Mouse (Mus musculus) limb, embryonic 13.5 days (tissue): ENCODE data around the gene Clint1. TPM values are rescaled to one million over a fixed set of nuclear protein-coding genes. Genes with fewer than 3 reads are reported as not detected.
A peak's percentile ranks its signal among the peaks of the same experiment; 100 is the strongest.

ENCODE experiments used
- ATAC-seq: fragments of 200-750 bp; cut with Nextera tagmentation; 2 replicates; pipeline ENCODE4 v1.8.0; 2017; ENCODE audit warnings: low read depth, moderate number of reproducible peaks, moderate TSS enrichment; ENCODE audit not compliant: low FRiP score
- H3K27ac ChIP-seq: fragments of 300-500 bp; sonication (generic); 2 replicates; pipeline ENCODE4 v1.5.1; 2015; ENCODE audit warnings: inconsistent platforms, mild to moderate bottlenecking, moderate library complexity
- H3K27me3 ChIP-seq: fragments of 300-500 bp; sonication (generic); 2 replicates; pipeline ENCODE4 v1.6.1; 2015; ENCODE audit warnings: mild to moderate bottlenecking, inconsistent platforms
- H3K36me3 ChIP-seq: fragments of 300-500 bp; sonication (generic); 2 replicates; pipeline ENCODE4 v1.6.1; 2015; ENCODE audit warnings: inconsistent platforms, mild to moderate bottlenecking, moderate library complexity
- H3K4me1 ChIP-seq: fragments of 300-500 bp; sonication (generic); 2 replicates; pipeline ENCODE4 v1.6.1; 2015; ENCODE audit warnings: inconsistent platforms
- H3K4me2 ChIP-seq: fragments of 300-500 bp; sonication (generic); replicated peaks from 2 replicates; pipeline ENCODE4 v1.6.1; 2015; ENCODE audit warnings: inconsistent platforms, mild to moderate bottlenecking, moderate library complexity
- H3K4me3 ChIP-seq: fragments of 300-500 bp; sonication (generic); 2 replicates; pipeline ENCODE4 v1.5.1; 2015; ENCODE audit warnings: moderate library complexity, mild to moderate bottlenecking, inconsistent platforms
- H3K9ac ChIP-seq: fragments of 300-500 bp; sonication (generic); 2 replicates; pipeline ENCODE4 v1.6.1; 2015; ENCODE audit warnings: mild to moderate bottlenecking, inconsistent platforms
- H3K9me3 ChIP-seq: fragments of 300-500 bp; sonication (generic); 2 replicates; pipeline ENCODE4 v1.6.1; 2016; ENCODE audit warnings: inconsistent platforms
- WGBS: fragments of 180-500 bp; shearing (Covaris S2); methylation state at CpG from one replicate; pipeline ENCODE4 v1.1.7; 2015; 5-methylcytosine and 5-hydroxymethylcytosine counted together
- polyA plus RNA-seq: library from polyadenylated mRNA; unstranded; fragments of >200 nt; fragmentation: Nextera tagmentation; extraction: Ambion mirVana; gene quantifications from 2 replicates; pipeline ENCODE4 v1.2.1, GENCODE M21; 2015

The Clint1 gene
- polyA plus RNA-seq, 1 experiment from 2014 or later = 86.7 TPM

DNA sequence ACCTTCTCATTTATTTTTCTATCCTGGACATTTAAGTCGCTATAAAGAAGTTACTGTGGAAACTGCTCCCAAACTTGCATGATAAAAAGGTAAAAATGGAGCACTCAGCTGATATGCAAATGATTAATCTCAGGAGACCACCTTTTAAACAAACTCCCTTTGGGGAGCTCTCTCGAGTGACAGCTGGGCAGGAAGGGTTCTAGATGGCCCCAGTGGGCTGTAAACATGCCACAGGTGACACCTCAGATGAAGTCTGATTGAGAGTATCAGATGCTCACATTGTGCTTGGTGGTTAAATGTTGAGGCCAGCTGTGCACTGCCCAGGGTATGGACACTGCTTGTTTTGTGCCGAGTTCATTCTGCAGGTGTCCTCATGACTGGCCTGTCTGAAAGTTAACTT is 2.0 kb upstream of the Clint1 start:
- 46% methylated on average over 3 of the region's 3 CpGs for WGBS
- Histone ChIP-seq H3K4me1 (peaks cover 37% of the 10 kb centered on the region), H3K27ac (no peak overlapping the region), H3K27me3 (peaks cover 5% of the 10 kb centered on the region; the same call in 1 of the 2 replicates), H3K9ac (no peak overlapping the region), H3K36me3 (peaks cover 7% of the 10 kb centered on the region; the same call in 1 of the 2 replicates), H3K4me3 (no peak overlapping the region), H3K9me3 (no peaks in the 10 kb centered on the region), H3K4me2 (no peak overlapping the region)
- no peak for ATAC-seq

DNA sequence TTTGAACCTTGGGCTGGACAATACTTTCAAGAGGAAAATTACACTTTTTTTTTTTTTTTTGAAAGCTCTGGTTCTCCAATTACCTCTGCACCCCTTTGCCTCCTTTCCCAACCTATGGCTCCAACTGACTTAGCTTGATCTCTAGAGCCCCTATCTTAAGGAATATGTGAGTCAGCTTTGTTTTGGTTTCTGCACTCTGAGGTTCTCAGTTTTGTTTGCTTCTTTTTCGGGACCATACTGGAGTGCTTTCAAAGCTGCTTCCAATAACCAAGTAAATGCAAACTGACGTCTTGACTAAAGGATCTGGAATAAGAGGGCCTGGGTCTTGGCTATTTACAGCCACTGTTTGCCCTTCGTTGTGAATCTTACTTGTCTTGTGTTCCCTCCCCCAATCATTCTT is 1.5 kb upstream of the Clint1 start:
- Histone ChIP-seq H3K27me3 (peaks cover 5% of the 10 kb centered on the region; the same call in 1 of the 2 replicates), H3K4me1 (peaks cover 40% of the 10 kb centered on the region), H3K9me3 (no peaks in the 10 kb centered on the region), H3K4me3 (no peak overlapping the region), H3K27ac (no peak overlapping the region), H3K4me2 (no peak overlapping the region), H3K9ac (no peak overlapping the region), H3K36me3 (peaks cover 8% of the 10 kb centered on the region; the same call in 1 of the 2 replicates)
- no peak for ATAC-seq
- WGBS = 41% methylated on average over 3 of the region's 3 CpGs

- peak overlapping the region; percentile 97 for H3K9ac ChIP-seq
- WGBS = 2% methylated on average over 55 of the region's 58 CpGs
These were observed 508 bp downstream of the Clint1 start for GRCm38 (mm10) chr11:45852124-45852994.

DNA sequence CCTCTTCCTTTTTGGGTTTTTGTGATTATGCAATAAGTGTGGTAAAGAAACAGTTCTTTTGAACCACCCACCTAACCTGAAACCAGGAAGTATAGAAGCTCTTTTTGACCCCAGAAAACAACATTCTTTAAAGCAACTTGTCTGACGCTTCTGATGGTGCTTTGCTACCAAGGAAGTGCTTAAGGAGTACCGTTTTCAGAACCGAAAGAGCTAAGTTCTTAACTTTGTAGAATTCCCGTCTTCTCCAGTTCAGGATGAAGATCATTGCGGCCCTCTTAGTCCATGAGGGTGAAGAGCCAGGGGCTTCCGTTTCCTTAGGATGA is 1.1 kb downstream of the Clint1 start:
- no peak overlapping the region for H3K27ac ChIP-seq
- no peaks in the 10 kb centered on the region for H3K9me3 ChIP-seq
- peak overlapping the region; percentile 97 for H3K9ac ChIP-seq
- H3K4me3 ChIP-seq = peak overlapping the region; percentile 96
- no peak for ATAC-seq
- 64% methylated on average over 6 of the region's 6 CpGs for WGBS
- peak overlapping the region; percentile 77 for H3K4me2 ChIP-seq
- H3K27me3 ChIP-seq = peaks cover 5% of the 10 kb centered on the region; the same call in 1 of the 2 replicates
- peaks cover 14% of the 10 kb centered on the region for H3K36me3 ChIP-seq
- H3K4me1 ChIP-seq = peaks cover 44% of the 10 kb centered on the region

More at GRCm38 (mm10) chr11:45852124-45852994, 508 bp downstream of the Clint1 start:
- H3K4me1 ChIP-seq = peaks cover 50% of the 10 kb centered on the region
- peaks cover 14% of the 10 kb centered on the region for H3K36me3 ChIP-seq
- peak overlapping the region; percentile 77 for H3K4me2 ChIP-seq
- peak overlapping the region; percentile 96 for H3K4me3 ChIP-seq
- ATAC-seq = peak; percentile 59
- H3K27ac ChIP-seq = peak overlapping the region; percentile 53; the same call in 1 of the 2 replicates
- peaks cover 5% of the 10 kb centered on the region; the same call in 1 of the 2 replicates for H3K27me3 ChIP-seq
- H3K9me3 ChIP-seq = no peaks in the 10 kb centered on the region

- Histone ChIP-seq H3K36me3 (peaks cover 16% of the 10 kb centered on the region), H3K27me3 (peaks cover 5% of the 10 kb centered on the region; the same call in 1 of the 2 replicates)
These were observed 2.1 kb downstream of the Clint1 start for GRCm38 (mm10) chr11:45853916-45854315.

DNA sequence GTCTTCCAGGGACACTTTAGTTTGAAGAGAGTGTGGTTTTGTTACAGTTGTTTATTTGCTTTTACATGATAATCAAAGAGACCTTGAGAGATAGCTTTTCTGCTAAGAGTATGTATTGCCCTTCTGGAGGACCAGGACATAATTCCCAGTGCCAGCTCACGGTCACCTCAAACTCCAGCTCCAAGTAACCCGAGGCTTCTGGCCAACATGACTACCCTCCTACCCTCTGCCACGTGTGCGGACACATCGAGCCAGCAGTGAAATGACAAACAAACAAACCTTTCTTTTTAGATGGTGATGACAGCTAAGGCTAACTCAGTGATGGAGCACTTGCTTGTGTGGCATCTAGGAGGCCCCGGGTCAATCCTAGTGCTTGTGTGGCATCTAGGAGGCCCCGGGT is 2.5 kb downstream of the Clint1 start:
- ATAC-seq = no peak

More at GRCm38 (mm10) chr11:45853916-45854315, 2.1 kb downstream of the Clint1 start:
- no peak overlapping the region; the same call in 1 of the 2 replicates for H3K4me3 ChIP-seq
- H3K27ac ChIP-seq = no peak overlapping the region
- ATAC-seq = no peak
- peak overlapping the region; percentile 77; the same call in 1 of the 2 replicates for H3K4me2 ChIP-seq
- 90% methylated on average over 2 of the region's 2 CpGs for WGBS
- no peak overlapping the region for H3K9ac ChIP-seq
- H3K9me3 ChIP-seq = no peaks in the 10 kb centered on the region
- peaks cover 35% of the 10 kb centered on the region for H3K4me1 ChIP-seq

DNA sequence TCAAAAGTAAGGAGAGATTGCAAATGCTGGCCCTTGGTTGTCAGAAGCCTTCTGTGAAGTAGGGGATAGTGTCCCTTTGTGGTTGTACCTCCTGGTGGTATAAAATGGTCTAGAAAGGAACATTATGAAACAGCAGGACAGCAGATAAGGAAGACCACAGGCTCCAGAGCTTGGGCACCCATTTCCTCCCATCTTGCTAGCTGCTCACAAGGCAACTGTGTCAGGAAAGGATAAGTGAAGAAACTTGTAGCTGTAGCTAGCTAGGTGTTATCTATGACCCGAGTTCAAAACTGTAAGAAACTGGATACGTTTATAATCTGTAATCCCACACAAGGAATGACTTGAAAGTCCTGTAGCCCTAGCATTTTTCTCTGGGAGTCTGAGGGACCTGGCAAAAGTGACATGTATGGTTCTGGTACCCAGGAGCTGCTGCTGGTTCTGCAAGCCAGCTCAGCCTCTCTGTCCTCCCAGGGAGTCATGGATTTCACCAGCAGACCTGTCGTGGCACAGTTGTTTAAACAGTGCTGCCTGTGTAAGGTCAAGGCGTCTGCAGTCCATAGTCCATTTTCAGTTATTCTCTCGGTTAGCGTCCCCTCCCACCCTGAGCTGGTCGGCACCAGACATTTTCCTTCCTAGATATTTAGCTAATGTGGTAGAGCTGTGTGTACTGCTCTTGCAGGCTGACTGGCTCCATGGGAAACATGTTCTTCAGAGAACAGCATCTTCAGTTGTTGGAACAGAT is 3.7 kb downstream of the Clint1 start:
- H3K9ac ChIP-seq = peak overlapping the region; percentile 20; the same call in 1 of the 2 replicates
- H3K4me1 ChIP-seq = peaks cover 39% of the 10 kb centered on the region
- no peak for ATAC-seq
- H3K36me3 ChIP-seq = peaks cover 23% of the 10 kb centered on the region
- H3K4me3 ChIP-seq = no peak overlapping the region
- H3K27me3 ChIP-seq = peaks cover 2% of the 10 kb centered on the region; the same call in 1 of the 2 replicates
- H3K9me3 ChIP-seq = no peaks in the 10 kb centered on the region
- no peak overlapping the region for H3K27ac ChIP-seq
- no peak overlapping the region for H3K4me2 ChIP-seq
- WGBS = 71% methylated on average over 7 of the region's 7 CpGs

More for the DNA sequence above, 2.5 kb downstream of the Clint1 start:
- H3K9ac ChIP-seq = no peak overlapping the region
- WGBS = 82% methylated on average over 7 of the region's 7 CpGs
- peaks cover 17% of the 10 kb centered on the region for H3K36me3 ChIP-seq
- H3K9me3 ChIP-seq = no peaks in the 10 kb centered on the region
- H3K4me1 ChIP-seq = peaks cover 35% of the 10 kb centered on the region
- H3K27me3 ChIP-seq = peaks cover 5% of the 10 kb centered on the region; the same call in 1 of the 2 replicates
- no peak overlapping the region for H3K27ac ChIP-seq
- H3K4me3 ChIP-seq = no peak overlapping the region
- H3K4me2 ChIP-seq = peak overlapping the region; percentile 16

- Histone ChIP-seq H3K4me1 (peaks cover 45% of the 10 kb centered on the region), H3K9me3 (no peaks in the 10 kb centered on the region), H3K36me3 (peaks cover 27% of the 10 kb centered on the region), H3K4me3 (no peak overlapping the region), H3K4me2 (no peak overlapping the region), H3K27ac (no peak overlapping the region), H3K27me3 (no peaks in the 10 kb centered on the region), H3K9ac (no peak overlapping the region)
- ATAC-seq = no peak
- WGBS = 91% methylated on average over 6 of the region's 6 CpGs
These were observed 4.3 kb downstream of the Clint1 start for GRCm38 (mm10) chr11:45856149-45856516.

- Histone ChIP-seq H3K4me3 (no peak overlapping the region), H3K27ac (no peak overlapping the region)
- no peak for ATAC-seq
These were observed 9.5 kb downstream of the Clint1 start for GRCm38 (mm10) chr11:45861334-45861733.

GRCm38 (mm10) chr11:45864409-45864808 is 12.6 kb downstream of the Clint1 start:
- no peak overlapping the region for H3K4me2 ChIP-seq
- ATAC-seq = no peak
- no peaks in the 10 kb centered on the region for H3K9me3 ChIP-seq
- H3K36me3 ChIP-seq = peaks cover 20% of the 10 kb centered on the region
- 84% methylated on average over 3 of the region's 3 CpGs for WGBS
- peaks cover 33% of the 10 kb centered on the region for H3K4me1 ChIP-seq
- no peak overlapping the region for H3K4me3 ChIP-seq
- no peak overlapping the region for H3K9ac ChIP-seq
- H3K27ac ChIP-seq = no peak overlapping the region
- no peaks in the 10 kb centered on the region for H3K27me3 ChIP-seq

More at GRCm38 (mm10) chr11:45861334-45861733, 9.5 kb downstream of the Clint1 start:
- H3K9me3 ChIP-seq = no peaks in the 10 kb centered on the region
- H3K4me2 ChIP-seq = no peak overlapping the region
- 60% methylated on average over 7 of the region's 7 CpGs for WGBS
- H3K4me1 ChIP-seq = peaks cover 34% of the 10 kb centered on the region
- H3K36me3 ChIP-seq = peaks cover 20% of the 10 kb centered on the region
- no peaks in the 10 kb centered on the region for H3K27me3 ChIP-seq
- no peak overlapping the region for H3K9ac ChIP-seq

DNA sequence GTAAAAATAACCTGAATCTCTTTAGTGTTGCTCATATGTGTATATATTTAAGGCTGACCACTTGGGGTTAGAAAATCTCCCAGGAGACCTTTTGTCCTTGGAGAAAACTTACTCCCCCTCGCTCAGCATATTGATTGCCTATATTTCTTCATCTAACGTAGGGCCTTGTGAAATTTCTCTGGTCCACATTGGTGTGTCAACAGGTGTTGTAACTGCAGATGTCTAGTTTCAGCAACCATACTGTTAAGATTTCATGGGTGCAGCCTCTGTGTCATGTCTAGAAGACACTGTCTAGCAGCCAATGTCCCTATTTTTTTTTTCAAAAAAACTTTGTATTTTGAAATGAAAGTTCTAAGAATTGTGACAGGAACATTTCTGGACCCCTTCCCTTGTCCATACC is 14.0 kb downstream of the Clint1 start:
- no peak for ATAC-seq
- Histone ChIP-seq H3K27ac (no peak overlapping the region), H3K27me3 (no peaks in the 10 kb centered on the region), H3K36me3 (peaks cover 22% of the 10 kb centered on the region), H3K4me3 (no peak overlapping the region), H3K4me2 (no peak overlapping the region), H3K9me3 (no peaks in the 10 kb centered on the region), H3K9ac (no peak overlapping the region), H3K4me1 (peaks cover 26% of the 10 kb centered on the region)
- WGBS = 94% methylated on average over 2 of the region's 2 CpGs

- Histone ChIP-seq H3K4me2 (no peak overlapping the region), H3K27me3 (no peaks in the 10 kb centered on the region), H3K36me3 (peaks cover 19% of the 10 kb centered on the region), H3K4me1 (peaks cover 19% of the 10 kb centered on the region), H3K9me3 (no peaks in the 10 kb centered on the region), H3K27ac (no peak overlapping the region), H3K9ac (no peak overlapping the region), H3K4me3 (no peak overlapping the region)
- ATAC-seq = no peak
- 79% methylated on average over 4 of the region's 4 CpGs for WGBS
These were observed 14.7 kb downstream of the Clint1 start for GRCm38 (mm10) chr11:45866534-45866933.
